Mouse (Mus musculus): Measurements from ENCODE around the gene A930017K11Rik.

Gene A930017K11Rik

DNA sequence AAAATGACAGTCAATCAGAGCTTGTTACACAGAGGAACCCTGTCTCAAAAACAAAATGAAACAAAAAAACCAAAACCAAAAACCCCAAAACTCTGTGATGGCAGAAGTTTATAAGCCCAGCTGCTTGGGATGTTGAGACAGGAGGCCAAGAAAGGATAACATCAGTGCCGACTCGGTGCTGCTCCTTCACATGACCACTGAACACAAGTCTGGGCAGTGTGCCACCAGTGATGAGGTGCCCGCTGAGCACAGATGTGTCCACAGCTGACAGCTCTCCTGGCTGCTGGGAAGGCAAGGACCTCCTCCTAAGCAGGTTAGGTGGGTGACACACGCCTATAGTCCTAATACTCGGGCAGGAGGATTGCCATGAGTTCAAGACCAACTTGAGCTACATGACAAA lies 30.2 kb downstream of the A930017K11Rik start:
- no peak for DNase-seq

GRCm38 (mm10) chr17:25919786-25920642 lies 32.4 kb downstream of the A930017K11Rik start:
- DNase-seq = peak; percentile 100

GRCm38 (mm10) chr17:25919144-25919785 lies 33.1 kb downstream of the A930017K11Rik start, which contains the start of gene Rab40c:
Gene Rab40c, minus strand, starts transcription at chr17:25919727.
- DNase-seq = no peak

- DNase-seq = no peak
Measured at GRCm38 (mm10) chr17:25918037-25918750, 34.2 kb downstream of the A930017K11Rik start.

GRCm38 (mm10) chr17:25916931-25917647 lies 35.3 kb downstream of the A930017K11Rik start:
- no peak for DNase-seq

DNA sequence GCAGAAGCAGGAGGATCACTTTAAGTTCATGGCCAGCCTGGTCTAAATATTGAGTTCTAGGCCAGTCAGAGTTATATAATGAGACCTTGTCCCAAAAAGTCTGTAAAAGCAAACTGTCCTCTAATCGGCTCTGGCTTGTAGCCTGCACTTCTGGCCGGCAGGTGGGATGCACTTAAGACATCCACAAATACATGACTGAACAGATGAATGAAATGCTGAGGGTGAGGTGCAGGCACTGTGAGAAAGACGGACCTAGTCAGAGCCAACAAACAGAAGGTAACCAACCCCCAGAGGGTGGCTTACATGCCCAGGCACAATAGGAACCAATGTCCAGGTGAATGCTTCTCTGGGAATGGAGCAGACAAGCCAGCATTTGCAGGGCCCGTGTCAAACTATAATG lies 38.1 kb downstream of the A930017K11Rik start:
- DNase-seq = no peak

DNA sequence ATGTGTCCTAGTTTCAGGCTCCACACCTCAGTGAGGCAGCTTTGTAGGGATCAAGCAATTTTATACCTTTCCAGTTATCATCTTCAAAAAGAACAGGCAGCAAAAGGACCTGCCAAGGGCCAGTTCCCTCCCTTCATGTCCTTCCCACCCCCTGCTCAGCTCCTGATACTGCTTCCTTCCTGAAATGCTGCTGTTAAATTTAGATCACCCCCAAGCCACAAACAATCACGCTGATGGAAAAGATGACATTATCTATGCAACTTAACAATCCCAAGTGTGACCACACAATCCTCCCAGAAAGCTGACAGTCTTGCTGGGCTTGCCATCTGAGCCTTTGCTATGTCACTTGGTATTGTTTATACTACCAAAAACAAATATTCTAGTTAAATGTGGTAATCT lies 38.5 kb downstream of the A930017K11Rik start:
- DNase-seq = no peak

GRCm38 (mm10) chr17:25913186-25913876 lies 39.0 kb downstream of the A930017K11Rik start:
- DNase-seq = peak; percentile 75

GRCm38 (mm10) chr17:25911816-25912215 lies 40.5 kb downstream of the A930017K11Rik start:
- peak; percentile 71 for DNase-seq

- DNase-seq = no peak
Measured at GRCm38 (mm10) chr17:25907640-25908039, 44.7 kb downstream of the A930017K11Rik start.

- no peak for DNase-seq
Measured at GRCm38 (mm10) chr17:25903061-25903460, 49.3 kb downstream of the A930017K11Rik start.

DNA sequence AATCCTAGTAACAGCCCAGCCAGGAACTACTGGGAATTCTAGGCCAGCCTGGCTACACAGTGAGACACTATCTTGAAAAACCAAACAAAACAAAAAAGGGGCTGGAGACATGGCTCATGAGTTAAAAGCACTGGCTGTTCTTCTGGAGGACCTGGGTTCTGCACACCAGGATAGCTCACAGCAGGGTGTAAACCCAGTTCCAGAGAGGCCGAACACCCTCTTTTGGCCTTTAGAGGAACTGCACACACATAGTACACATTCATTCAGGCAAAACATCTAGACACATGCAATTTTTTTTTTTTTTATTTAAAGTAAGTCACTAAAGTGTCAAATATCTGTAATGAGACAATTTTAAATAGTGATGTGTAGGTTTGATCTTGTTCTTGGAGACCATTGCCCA lies 52.2 kb downstream of the A930017K11Rik start:
- DNase-seq = no peak
